Mouse (Mus musculus): Measurements from ENCODE around the gene Tmem69. TPM values are rescaled to one million over a fixed set of nuclear protein-coding genes. Genes with fewer than 3 reads are reported as not detected.

Tmem69 gene
- total RNA-seq (2021) = 10 to 100 TPM in 1 of 2 experiments, 1 to 10 TPM in 1; 8.8 to 10.1 TPM

- peak; percentile 78 to 84 for DNase-seq (ENCODE audit: low spot score in 2 of 2)
- intact Hi-C loops (cut with DNase I) = loop anchor here (5.0 to 10.0 kb wide), 2 partner anchors 48 to 391 kb away; partner anchors contain the start of genes Ipp and Tspan1
Measured at GRCm38 (mm10) chr4:116555413-116556300, at the start of gene Tmem69. Tmem69 (minus strand) TSS chr4:116555936.

GRCm38 (mm10) chr4:116596978-116597881 lies 41.5 kb upstream of the Tmem69 start:
- intact Hi-C loops (cut with DNase I) = loop anchor here (5.0 kb wide), 1 partner anchor 435 kb away; no protein-coding TSS in a partner anchor
- DNase-seq (ENCODE audit: low spot score in 2 of 2) = peak; percentile 91 to 92

- DNase-seq (ENCODE audit: low spot score in 2 of 2) = no peak
- intact Hi-C loops (cut with DNase I) = loop anchor here (5.0 kb wide), 1 partner anchor 434 kb away; no protein-coding TSS in a partner anchor
Measured at GRCm38 (mm10) chr4:116596379-116596778, 40.6 kb upstream of the Tmem69 start, which contains the start of gene Ccdc17. Ccdc17 (plus strand) TSS chr4:116596654.

- intact Hi-C loops (cut with DNase I) = loop anchor here (5.0 kb wide), 1 partner anchor 433 kb away; no protein-coding TSS in a partner anchor
- DNase-seq (ENCODE audit: low spot score in 2 of 2) = no peak
Measured at GRCm38 (mm10) chr4:116595793-116596192, 40.1 kb upstream of the Tmem69 start.

GRCm38 (mm10) chr4:116558151-116558882 lies 2.6 kb upstream of the Tmem69 start:
- no peak for DNase-seq (ENCODE audit: low spot score in 2 of 2)
- intact Hi-C loops (cut with DNase I) = loop anchor here (5.0 to 10.0 kb wide), 2 partner anchors 51 to 394 kb away; partner anchors contain the start of genes Ipp and Tspan1

GRCm38 (mm10) chr4:116557306-116558121 lies 1.8 kb upstream of the Tmem69 start, which contains the start of gene Gpbp1l1:
Gpbp1l1 (plus strand) TSS chr4:116557658.
- intact Hi-C loops (cut with DNase I) = loop anchor here (5.0 to 10.0 kb wide), 2 partner anchors 50 to 393 kb away; partner anchors contain the start of genes Ipp and Tspan1

GRCm38 (mm10) chr4:116556561-116557305 lies 997 bp upstream of the Tmem69 start:
- intact Hi-C loops (cut with DNase I) = loop anchor here (5.0 to 10.0 kb wide), 2 partner anchors 49 to 392 kb away; partner anchors contain the start of genes Ipp and Tspan1
- peak; percentile 94 to 95 for DNase-seq (ENCODE audit: low spot score in 2 of 2)

More at GRCm38 (mm10) chr4:116557306-116558121, 1.8 kb upstream of the Tmem69 start, which contains the start of gene Gpbp1l1:
- DNase-seq (ENCODE audit: low spot score in 2 of 2) = peak; percentile 98 to 99

GRCm38 (mm10) chr4:116553035-116553434 lies 2.7 kb downstream of the Tmem69 start:
- DNase-seq (ENCODE audit: low spot score in 2 of 2) = no peak
- intact Hi-C loops (cut with DNase I) = loop anchor here (10.0 kb wide), 1 partner anchor 388 kb away; the partner anchor contains the start of gene Tspan1

GRCm38 (mm10) chr4:116550432-116550831 lies 5.3 kb downstream of the Tmem69 start:
- DNase-seq (ENCODE audit: low spot score in 2 of 2) = no peak
- intact Hi-C loops (cut with DNase I) = loop anchor here (10.0 kb wide), 1 partner anchor 386 kb away; the partner anchor contains the start of gene Tspan1

- intact Hi-C loops (cut with DNase I) = no loop called here
- DNase-seq (ENCODE audit: low spot score in 2 of 2) = no peak
Measured at GRCm38 (mm10) chr4:116537737-116538136, 18.0 kb downstream of the Tmem69 start.

- intact Hi-C loops (cut with DNase I) = no loop called here
Measured at GRCm38 (mm10) chr4:116536351-116536750, 19.4 kb downstream of the Tmem69 start.

DNA sequence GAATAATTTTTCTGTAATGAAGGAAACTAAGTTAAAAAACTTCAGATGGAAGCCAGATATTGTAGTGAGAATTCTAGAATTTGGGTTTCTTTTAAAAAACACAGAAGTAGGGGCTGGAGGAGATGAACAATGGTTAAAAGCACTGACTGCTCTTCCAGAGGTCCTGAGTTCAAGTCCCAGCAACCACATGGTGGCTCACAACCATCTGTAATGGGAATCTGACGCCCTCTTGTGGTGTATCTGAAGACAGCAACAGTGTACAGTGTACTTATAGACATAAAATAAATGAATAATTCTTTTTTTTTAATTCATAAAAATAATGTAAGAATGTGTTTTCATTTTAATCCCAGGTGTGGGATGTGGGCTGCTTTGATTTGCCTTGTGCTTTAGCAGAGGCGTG lies 24.6 kb downstream of the Tmem69 start:
- intact Hi-C loops (cut with DNase I) = no loop called here
- DNase-seq (ENCODE audit: low spot score in 2 of 2) = no peak

More at GRCm38 (mm10) chr4:116536351-116536750, 19.4 kb downstream of the Tmem69 start:
- no peak for DNase-seq (ENCODE audit: low spot score in 2 of 2)

DNA sequence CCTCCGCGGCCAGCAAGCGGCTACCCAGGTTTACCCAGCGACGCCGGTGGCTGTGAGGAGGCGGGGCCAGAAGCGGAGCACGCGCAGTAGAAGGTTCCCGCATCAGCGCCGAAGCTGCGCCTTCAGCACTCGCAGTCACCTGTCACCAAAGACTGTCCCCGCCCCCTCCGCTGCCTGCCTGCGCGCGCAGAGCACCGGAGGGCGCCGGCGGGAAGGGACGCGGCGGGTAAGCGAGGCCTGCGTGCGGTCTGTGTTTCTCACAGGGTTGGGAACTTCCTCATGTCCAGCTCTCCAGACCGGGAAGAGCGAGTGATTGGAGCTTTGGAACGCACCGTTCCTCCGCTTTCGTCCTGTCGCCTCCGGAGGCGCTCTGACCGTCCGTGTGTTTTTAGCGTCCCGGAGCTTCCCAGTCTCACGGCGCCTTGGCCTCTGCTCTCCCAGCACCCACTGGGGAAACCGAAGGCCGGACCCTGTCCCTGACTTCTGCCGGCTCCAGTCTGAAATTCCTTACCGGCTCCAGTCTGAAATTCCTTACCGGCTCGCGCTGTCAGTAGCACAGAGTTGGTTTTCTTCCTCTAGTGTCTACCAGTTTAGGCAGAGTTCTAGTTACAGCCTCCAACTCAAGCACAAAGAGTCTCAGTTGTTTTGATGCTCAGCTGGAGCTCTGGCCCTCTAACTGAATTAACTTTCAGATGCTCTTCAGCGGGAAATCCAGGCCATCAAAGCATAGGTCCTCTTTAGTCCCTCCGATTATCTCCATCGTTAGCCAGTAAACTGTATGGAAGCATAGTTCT lies 48.1 kb downstream of the Tmem69 start, which contains the start of gene Ipp:
Gene Ipp (plus strand): TSS at position 125 of the 794 bp plus-strand sequence.
- intact Hi-C loops (cut with DNase I) = loop anchor here (5.0 to 10.0 kb wide), 3 partner anchors 45 to 163 kb away; partner anchors contain the start of genes Gpbp1l1, Mast2 and Tmem69
- peak; percentile 94 to 96 for DNase-seq (ENCODE audit: low spot score in 2 of 2)

- DNase-seq (ENCODE audit: low spot score in 2 of 2) = no peak
- intact Hi-C loops (cut with DNase I) = loop anchor here (5.0 to 10.0 kb wide), 3 partner anchors 45 to 162 kb away; partner anchors contain the start of genes Gpbp1l1, Mast2 and Tmem69
Measured at GRCm38 (mm10) chr4:116506886-116507424, 48.8 kb downstream of the Tmem69 start.
